Mouse (Mus musculus) Muller cell, postnatal 12 days (primary cell): ENCODE measurements around the gene Chp1.
A peak's percentile ranks its signal among the peaks of the same experiment; 100 is the strongest.
"Not testable (repeated sequence)": the region's sequence is repeated elsewhere in the genome, so short reads cannot be mapped to it uniquely, and the experiment has no call there.

Source experiments
- DNase-seq: peaks from one replicate; pipeline ENCODE4 v3.0.0-alpha.2; 2015; ENCODE audit errors: inconsistent ontology term

Gene Chp1

DNA sequence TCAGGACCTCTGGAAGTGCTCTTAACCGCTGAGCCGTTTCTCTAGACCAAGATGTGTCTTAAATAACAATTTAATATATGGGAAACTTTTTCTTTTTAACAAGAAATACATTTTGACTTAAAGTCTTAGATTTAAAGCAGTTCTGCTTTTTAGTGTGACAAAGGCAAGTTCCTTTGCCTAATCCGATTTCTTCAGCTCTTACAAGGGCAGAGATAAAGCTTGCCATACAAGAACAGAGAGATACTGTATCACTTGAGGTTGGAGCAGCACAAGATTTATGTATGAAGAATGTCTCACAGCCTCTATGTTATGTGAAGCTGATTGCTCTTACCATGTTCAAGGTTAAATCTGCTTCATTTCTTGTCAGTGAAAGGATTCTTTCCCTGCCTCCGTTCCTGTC, 17.8 kb downstream of the Chp1 start:
- DNase-seq: no peak

DNA sequence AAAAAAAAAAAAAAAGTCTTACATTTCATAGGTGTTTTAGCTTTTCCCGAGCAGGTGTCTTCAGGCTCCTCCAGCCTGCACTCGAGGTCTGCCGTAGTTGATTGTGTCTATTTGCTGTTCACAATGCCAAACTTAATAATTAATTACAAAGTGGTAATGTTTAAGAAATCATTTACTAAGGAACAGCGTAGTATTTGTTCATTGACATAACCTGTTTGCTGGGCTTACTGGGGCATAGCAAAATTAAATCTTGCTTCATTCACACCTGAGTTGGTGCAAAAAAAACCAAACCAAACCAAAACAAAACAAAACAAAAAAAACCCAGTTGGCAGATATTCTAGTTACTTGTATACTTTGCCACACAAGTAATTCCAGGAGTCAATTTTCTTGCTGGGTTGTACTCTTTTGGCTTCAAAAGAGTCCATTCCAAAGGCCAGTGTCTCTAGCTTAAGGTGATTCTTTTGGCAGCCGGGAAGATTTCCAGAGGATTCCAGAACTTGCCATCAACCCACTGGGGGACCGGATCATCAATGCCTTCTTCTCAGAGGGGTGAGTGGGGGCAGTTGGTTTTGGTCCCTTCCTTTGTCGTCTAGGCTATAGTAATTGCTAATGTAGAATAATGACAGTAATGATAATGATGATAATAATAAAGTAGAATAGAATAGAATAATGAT, 18.8 kb downstream of the Chp1 start:
- no peak for DNase-seq

DNA sequence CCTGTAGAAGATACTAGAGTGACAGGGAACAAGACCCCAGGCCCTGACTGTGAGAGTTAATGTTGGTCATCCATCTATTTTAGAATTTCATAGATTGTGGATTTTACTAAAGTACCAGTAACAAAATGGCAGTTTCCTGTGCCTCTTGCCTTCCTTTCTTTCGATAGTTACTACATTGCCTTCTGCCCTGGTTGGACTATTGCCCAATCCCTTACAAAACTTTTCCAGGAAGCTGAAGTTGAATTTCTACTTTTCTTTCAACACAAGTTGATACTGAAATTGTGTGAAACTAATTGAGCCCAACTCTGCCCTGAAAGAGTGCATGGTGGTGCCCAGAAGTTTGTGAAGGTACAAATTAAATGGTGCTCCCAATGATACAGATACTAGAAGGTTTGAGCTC, 25.0 kb downstream of the Chp1 start:
- no peak for DNase-seq

DNA sequence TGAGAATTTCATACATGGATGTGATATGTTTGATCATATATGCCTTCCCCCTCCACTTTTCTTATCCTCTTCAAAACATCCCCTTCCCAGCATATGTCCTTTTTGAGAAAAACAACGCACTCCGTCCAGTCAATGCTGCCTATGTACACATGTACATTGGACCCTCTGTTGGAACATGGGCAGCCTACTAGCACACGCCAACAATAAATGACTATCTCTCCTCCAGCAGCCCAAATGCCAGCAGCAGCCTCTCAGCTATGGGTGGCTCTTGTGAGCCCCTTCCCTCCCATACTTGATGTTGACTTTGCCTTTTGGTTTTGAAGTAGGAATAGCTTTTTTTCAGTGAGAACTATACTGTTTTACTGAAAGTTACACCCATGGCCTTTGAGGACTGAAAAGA, 34.1 kb downstream of the Chp1 start:
- DNase-seq: no peak

DNA sequence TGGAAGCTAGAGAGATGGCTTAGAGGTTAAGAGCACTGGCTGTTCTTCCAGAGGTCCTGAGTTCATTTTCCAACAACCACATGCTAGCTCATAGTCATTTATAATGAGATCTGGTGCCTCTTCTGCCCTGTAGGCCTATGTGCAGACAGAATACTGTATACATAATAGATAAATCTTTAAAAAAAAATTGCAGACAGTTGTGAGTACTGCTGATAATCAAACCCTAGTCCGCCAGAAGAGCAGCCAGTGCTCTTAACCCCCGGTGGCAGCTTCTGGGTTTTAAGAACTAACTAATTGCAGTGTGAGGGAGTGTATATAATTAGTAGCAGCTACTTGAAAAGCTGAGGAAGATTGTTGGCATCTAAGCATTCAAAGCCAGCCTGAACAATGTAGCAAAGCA, 35.9 kb downstream of the Chp1 start:
- no peak for DNase-seq

DNA sequence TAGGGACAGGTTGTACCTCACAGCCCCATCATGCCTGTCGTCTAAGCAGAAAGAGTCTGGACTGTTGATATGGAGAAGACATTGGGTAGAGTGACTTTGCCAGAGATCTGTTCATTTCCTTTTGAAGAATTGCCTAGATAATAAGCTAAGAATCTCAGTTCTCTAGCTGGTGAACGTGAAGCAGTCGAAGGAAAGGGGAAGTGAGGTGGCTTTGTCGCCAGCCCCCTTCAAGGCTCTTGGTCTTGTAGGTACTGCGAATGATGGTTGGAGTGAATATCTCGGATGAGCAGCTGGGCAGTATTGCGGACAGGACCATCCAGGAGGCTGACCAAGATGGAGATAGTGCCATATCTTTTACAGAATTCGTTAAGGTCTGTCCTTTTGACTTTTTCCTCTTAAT, 36.8 kb downstream of the Chp1 start:
- no peak for DNase-seq

DNA sequence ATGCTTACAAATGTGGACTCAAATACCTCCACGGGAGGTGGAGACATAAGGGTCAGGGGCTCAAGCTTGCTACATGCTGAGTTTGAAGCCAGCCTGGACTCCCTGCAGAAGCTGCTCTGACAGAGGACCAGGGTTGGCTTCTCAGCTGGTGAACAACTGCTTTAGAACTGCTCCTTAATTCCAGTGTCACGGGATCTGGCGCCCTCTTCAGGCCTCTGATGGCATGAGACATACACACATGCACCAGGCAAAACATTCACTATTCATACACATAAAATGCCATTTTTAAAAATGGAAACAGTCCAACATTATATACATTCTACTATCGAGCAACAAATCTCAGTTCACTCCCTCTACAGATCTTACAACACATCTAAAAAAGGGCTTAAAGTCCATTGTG, 39.9 kb downstream of the Chp1 start:
- DNase-seq: peak; percentile 3

DNA sequence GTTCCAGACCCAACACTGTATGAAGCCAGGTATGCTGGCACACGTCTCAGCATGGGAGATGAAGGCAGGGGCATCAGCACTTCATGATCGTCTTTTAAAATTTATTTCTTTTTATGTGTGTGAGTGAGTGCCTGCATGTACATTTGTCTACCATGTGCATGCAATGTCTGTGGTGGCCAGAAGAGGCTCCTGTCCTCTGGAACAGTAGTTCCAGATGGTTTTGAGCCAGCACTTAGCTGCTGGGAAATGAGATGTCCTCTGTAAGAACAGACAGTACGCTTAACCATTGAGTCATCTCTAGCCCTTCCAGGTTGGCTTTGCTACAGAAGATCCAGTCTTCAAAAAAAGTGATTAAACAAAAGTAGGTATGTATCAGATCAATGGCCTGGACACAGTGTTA, 43.8 kb downstream of the Chp1 start:
- no peak for DNase-seq

DNA sequence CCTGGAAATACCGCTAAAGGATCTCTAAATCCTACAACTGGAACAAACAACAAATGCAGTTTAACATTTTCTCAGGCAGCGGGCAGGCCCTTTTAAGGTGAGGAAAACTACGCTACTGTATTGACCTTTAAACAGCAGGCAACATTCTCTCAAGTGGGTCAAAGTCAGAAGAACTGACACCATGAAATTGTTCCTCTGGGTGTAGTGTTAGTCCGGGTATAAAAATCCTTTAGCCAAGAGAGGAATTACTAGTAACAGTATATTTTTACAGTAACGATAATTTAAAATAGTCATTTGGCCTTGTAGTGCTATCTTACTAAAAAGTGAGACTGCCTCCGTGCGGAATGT, 46.2 kb downstream of the Chp1 start:
- no peak for DNase-seq

DNA sequence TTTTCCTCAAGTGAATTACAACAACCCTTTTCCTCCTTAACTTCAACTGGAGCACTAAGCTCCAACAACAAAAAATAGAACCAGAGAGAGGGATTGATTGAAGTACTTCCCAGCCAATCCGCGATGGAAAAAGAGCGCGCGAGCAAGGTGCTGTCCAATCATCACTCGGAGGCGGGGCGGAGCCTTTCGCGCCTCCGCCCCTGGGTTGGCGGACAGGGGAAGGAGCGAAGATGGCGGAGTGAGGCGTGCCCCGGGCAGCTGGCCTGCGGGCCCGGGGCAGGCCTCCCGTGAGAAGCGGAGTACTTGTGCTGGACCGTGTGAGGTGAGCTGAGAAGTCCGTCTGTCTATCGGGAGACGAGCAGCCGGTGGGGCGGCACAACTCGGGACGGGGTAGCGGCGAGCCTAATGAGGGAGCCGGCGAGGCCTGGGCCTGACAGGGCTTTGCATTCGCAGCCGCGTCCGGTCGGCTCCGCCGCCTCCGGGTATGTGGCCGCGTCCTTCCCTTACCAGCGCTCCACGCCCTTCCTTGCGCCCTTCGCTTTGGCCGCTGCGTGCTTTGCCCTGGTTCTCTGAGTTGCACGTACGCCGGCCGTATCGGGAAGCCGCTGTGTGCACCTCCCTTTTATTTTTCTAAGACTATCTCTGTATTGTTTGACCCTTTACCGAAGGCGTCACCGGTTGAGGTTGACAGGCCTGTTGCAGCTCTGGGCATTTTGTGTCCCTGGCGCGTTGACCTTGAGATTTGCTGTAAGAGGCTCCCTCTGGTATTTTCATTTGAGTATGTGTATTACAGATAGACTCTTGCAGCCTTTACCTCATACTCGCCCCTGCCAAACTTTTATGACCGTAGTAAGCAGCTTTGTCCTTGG, 46.9 kb downstream of the Chp1 start:
- peak; percentile 97 for DNase-seq

DNA sequence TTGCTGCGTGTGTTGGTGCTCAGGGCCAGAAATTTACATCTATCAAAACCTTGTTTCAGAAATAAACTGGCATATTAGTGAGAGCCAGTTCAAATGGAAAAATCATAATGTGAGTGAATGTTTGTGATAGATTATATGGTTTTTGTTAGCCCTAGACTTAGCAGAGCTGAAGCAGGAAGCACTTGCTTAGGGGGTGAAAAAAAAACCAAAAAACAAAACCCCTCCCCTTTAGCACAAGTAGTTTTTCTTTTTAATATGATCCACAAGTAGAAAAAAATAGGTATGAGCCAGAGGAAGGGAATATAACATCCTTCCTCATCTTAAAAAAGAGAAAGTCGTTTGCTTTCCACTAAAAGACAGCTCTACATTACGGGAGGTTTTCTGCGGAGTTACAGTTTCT, 47.8 kb downstream of the Chp1 start:
- peak; percentile 6 for DNase-seq

DNA sequence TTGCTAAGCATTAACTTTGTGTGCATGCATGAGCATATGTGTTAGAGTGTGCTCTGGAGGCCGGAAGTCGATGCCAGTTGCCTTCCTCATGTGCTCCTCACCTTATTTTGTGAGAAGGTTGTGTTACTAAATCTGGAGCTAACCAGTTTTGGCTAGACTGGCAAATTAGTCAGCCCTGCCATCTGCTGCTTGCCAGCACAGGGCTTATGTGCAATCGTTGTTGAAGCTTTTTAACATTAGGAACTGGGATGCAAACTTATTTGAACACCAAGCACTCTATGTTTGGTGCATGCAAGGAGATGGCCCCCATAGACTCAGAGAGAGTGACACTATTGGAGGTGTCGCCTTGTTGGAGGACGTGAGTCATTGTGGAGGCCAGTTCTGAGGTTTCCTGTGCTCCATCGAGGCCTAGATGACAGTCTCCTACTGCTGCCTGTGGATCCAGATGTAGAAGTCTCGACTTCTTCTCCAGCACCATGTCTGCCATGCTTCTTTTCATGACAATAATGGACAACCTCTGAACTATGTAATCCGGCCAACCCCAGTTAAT, 49.4 kb downstream of the Chp1 start:
- no peak for DNase-seq

DNA sequence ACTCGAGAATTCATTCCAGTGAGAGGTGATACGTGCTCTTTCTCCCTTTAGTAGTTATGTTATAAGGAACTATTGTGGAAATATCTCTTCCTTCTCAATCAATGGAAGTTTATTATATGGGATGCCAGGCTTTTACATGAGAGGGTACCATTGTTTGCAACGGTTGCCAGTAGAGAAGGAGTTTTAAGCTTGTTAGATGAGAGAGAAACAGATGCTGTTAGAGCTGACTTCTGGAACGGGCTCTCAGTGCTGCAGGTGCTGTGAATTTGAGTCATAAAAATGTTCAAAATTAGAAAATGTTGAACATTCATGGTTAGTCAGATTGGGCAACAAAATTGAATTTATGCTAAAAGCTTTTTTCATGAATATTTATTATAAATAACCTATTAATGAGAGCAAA, 53.5 kb downstream of the Chp1 start:
- no peak for DNase-seq

DNA sequence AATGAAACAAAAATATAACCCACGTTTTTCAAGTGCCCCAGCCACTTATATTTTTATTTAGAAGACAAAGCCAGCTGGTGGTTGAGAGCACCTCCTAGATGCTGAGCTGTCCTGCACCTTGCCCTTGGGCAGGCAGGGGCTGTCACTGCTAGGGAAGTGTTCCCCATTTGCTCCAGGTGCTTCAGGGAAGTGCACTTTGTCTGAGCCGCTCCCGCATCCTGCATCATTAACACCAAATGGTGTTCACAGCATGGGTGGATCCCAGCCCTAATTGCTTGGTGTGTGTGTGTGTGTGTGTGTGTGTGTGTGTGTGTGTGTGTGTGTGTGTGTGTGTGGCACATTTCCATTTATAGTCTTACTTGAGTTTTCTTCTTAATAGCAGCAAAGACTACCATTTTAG, 54.1 kb downstream of the Chp1 start:
- DNase-seq: not testable (repeated sequence)

DNA sequence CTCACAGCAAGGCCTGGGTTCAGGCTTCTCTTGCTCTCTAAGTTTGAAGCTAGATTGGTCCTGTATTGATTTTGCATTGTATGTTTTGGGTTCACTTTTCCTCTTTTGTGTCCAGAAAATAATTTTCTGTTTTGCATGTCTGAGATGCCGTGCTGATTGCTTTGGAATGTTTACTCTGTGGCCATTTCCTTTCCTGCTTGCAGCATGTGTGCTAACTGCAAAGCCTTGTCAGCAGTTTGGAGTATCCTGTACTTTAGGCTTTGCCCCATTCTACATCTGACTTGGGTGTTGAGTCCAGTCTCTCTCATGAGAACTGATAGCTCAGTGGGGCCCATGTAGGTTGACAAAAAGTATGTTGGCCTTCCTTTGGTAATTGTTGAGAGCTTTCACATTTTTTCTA, 55.0 kb downstream of the Chp1 start:
- DNase-seq: no peak

DNA sequence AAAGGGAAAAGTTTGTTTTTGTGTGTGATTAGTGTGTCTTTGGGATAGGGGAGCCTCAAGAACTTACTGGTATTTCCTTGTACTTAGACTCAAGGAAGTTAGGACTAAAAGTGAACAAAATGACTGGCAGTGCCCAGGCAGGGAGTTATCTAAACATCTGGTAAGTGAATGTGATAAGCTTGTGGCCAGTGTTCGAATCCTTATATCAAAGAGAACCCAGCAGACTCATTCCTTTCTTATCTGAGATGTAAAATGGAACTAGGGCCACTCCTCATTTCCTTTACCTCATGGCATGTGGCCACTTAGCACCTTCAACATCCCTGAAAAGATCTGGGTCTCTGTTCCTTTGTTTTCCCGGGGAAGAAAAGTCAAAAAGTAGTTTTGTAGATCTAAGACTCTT, 56.4 kb downstream of the Chp1 start:
- no peak for DNase-seq

DNA sequence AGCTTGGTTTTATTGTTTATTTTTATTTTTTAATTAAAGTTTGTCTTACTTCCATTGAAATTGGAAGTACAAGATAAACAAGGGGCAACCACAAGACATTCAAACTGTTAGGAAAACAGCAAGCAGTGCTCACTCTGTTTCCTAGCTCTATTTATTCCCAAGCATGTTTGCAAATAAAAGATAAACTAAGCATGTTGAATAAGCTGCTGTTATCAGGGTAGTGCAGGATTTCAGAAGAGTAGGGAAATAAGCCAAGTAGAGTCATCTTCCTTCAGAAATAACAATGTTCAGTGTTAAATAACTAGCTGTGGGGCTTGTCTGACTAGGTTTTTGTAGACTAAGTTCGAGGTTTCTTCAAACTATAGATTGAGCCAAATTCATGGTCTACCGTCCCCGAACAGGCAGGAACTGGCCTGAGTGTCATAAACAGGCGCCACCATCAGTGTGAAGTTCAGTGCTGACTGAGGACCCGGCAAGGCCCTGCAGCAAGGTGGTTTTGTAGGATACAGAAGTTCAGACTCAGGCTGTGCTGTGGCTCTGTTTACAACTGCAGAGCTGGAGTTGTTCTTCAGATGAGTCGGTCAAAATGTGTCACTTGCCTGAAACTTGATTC, 58.0 kb downstream of the Chp1 start:
- DNase-seq: no peak

DNA sequence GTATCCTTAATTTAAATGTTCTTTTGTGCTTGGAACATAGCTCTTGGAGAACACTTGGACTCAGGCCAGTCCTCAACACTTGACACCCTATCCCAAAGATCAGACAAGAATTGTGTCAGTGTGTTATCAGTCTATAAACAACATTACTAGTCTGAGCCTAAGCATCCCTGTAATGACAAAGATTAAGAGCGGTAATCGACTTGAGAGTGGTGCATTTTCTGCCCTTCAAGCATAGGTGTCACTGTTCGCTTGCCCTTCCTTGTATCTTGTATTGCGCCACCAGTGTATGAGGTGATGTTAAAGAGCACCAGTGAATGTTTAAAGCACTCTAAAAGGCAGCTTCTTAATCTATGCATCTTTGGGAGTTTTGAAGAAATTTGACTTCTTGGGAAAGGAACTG, 59.5 kb downstream of the Chp1 start:
- DNase-seq: no peak

DNA sequence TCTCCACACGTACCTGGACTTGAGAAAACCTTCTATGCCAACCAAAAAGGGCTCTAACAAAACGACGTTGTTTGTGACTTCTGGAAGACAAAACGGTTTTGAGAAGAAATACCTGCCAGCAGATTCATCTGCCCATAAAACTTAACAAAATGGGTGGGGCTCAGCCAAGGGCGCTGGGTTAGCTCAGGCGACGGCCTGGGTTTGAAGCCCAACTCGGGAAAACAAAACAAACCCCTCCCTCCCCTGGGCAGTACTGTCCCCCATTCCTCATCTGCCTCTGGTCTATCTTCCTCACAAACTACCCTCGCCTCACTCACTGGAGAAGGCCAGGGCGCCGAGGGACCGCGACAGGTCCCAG, 70.3 kb downstream of the Chp1 start:
- DNase-seq: no peak

DNA sequence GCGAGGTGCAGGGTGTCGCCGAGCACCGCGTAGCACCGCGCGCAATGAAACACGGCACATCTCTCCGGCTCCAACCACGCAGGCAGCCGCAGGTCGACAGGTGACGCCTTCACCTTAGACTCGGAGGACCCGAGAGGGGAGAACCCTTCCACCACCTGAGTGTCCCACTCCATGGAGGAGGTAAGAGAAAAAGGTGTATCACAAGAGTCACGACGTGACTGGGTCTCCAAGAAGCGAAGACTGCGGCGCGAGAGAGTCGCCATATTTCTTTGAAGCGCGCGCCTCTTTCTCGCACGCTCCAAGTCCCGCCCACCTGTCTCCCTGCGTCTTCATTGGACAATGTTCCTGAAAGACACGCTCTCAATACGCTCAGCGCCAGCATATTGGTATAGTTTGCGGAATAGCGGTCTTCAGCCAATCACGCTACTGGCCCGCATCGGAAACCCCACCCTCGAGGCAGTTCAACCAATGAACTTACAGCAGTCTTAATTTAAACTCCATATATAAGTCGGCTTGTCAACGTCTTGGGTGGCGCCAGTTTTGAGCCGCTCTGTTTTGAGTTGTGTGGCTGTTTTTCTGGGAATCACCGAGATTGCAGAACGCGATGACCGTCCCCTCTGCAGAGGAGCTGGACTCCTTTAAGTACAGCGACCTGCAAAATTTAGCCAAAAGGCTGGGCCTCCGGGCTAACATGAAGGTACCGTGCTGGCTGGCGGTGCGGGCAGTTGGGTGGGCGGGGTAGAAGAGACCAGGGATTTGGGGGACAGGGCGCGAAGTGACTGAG, 70.9 kb downstream of the Chp1 start, which contains the start of the genes Nusap1 and Oip5:
Gene Nusap1, plus strand, starts transcription at position 100 of the 784 bp plus-strand sequence.
Gene Oip5, minus strand, starts transcription at position 271 of the 784 bp plus-strand sequence.
- peak; percentile 95 for DNase-seq

DNA sequence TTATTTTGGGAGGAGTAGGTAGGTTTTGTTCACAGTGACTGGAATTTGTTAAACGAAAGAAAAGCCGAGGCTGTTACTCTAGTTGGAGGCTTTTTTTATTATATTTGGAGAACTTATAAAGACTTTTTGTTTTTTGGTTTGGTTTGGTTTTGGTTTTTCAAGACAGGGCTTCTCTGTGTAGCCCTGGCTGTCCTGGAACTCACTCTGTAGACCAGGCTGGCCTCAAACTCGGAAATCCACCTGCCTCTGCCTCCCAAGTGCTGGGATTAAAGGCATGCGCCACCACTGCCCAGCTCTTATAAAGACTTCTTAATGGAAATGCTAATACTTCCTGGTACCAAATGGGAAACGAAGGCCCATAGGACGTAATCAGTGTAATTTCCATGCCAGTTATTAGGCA, 71.5 kb downstream of the Chp1 start:
- not testable (repeated sequence) for DNase-seq

DNA sequence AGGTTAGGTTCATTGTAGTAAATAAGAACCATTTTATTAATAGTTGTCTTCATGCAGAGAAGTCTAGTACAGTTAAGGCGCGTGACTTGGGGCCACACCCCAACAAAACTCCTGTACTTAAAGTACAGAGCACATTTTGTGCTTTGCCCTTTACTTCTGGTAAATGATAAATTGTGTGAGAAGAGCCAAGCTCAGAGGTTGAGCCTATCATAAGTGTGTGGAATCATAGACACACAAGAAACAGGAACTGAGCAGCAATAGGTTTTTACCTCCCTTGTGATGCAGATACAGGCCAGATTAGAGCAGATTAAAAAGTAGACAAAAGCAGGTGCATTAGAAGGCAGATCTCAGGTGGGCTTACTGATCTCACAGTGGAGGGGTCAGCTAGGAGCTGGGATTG, 73.8 kb downstream of the Chp1 start:
- no peak for DNase-seq
